Mouse (Mus musculus): Measurements from ENCODE around the gene Asic1. TPM values are rescaled to one million over a fixed set of nuclear protein-coding genes. Genes with fewer than 3 reads are reported as not detected.
"Not testable (repeated sequence)": the region's sequence is repeated elsewhere in the genome, so short reads cannot be mapped to it uniquely, and the experiment has no call there.

Gene Asic1
- total RNA-seq, 2 experiments from 2014 or later = not detected

- ATAC-seq (replicated peaks; ENCODE audit: poor library complexity, severe bottlenecking) = no peak
Measured at GRCm38 (mm10) chr15:99716814-99717213, 46.6 kb downstream of the Asic1 start.

GRCm38 (mm10) chr15:99717386-99718334 is 47.5 kb downstream of the Asic1 start, which contains the start of gene Gpd1:
Gene Gpd1 (plus strand): TSS chr15:99717515.
- ATAC-seq (replicated peaks; ENCODE audit: poor library complexity, severe bottlenecking) = peak; percentile 40

- no peak for ATAC-seq (replicated peaks; ENCODE audit: poor library complexity, severe bottlenecking)
Measured at GRCm38 (mm10) chr15:99718461-99719021, 48.4 kb downstream of the Asic1 start.

- no peak for ATAC-seq (replicated peaks; ENCODE audit: poor library complexity, severe bottlenecking)
Measured at GRCm38 (mm10) chr15:99719865-99720264, 49.7 kb downstream of the Asic1 start.

- ATAC-seq (replicated peaks; ENCODE audit: poor library complexity, severe bottlenecking) = no peak
Measured at GRCm38 (mm10) chr15:99721921-99722743, 52.0 kb downstream of the Asic1 start.

- no peak for ATAC-seq (replicated peaks; ENCODE audit: poor library complexity, severe bottlenecking)
Measured at GRCm38 (mm10) chr15:99723120-99723514, 52.9 kb downstream of the Asic1 start.

- peak; percentile 18 for ATAC-seq (replicated peaks; ENCODE audit: poor library complexity, severe bottlenecking)
Measured at GRCm38 (mm10) chr15:99723515-99724291, 53.5 kb downstream of the Asic1 start.

GRCm38 (mm10) chr15:99724292-99725021 is 54.3 kb downstream of the Asic1 start:
- ATAC-seq (replicated peaks; ENCODE audit: poor library complexity, severe bottlenecking) = peak; percentile 18

GRCm38 (mm10) chr15:99725341-99726155 is 55.4 kb downstream of the Asic1 start, which contains the start of gene Cox14:
Gene Cox14 (plus strand): TSS chr15:99725618.
- peak; percentile 87 for ATAC-seq (replicated peaks; ENCODE audit: poor library complexity, severe bottlenecking)

GRCm38 (mm10) chr15:99726549-99726948 is 56.4 kb downstream of the Asic1 start:
- no peak for ATAC-seq (replicated peaks; ENCODE audit: poor library complexity, severe bottlenecking)

GRCm38 (mm10) chr15:99727039-99727438 is 56.9 kb downstream of the Asic1 start:
- not testable (repeated sequence) for ATAC-seq (replicated peaks; ENCODE audit: poor library complexity, severe bottlenecking)

- ATAC-seq (replicated peaks; ENCODE audit: poor library complexity, severe bottlenecking) = no peak
Measured at GRCm38 (mm10) chr15:99727525-99727924, 57.4 kb downstream of the Asic1 start.

GRCm38 (mm10) chr15:99728211-99728610 is 58.0 kb downstream of the Asic1 start:
- ATAC-seq (replicated peaks; ENCODE audit: poor library complexity, severe bottlenecking) = no peak

- ATAC-seq (replicated peaks; ENCODE audit: poor library complexity, severe bottlenecking) = no peak
Measured at GRCm38 (mm10) chr15:99729056-99729783, 59.1 kb downstream of the Asic1 start.

- ATAC-seq (replicated peaks; ENCODE audit: poor library complexity, severe bottlenecking) = no peak
Measured at GRCm38 (mm10) chr15:99731167-99731566, 61.0 kb downstream of the Asic1 start.

- no peak for ATAC-seq (replicated peaks; ENCODE audit: poor library complexity, severe bottlenecking)
Measured at GRCm38 (mm10) chr15:99731678-99732077, 61.5 kb downstream of the Asic1 start.

GRCm38 (mm10) chr15:99733186-99733585 is 63.0 kb downstream of the Asic1 start:
- no peak for ATAC-seq (replicated peaks; ENCODE audit: poor library complexity, severe bottlenecking)

- ATAC-seq (replicated peaks; ENCODE audit: poor library complexity, severe bottlenecking) = no peak
Measured at GRCm38 (mm10) chr15:99735631-99736030, 65.5 kb downstream of the Asic1 start.

Data from granulocyte monocyte progenitor cell, adult 5-6 weeks (primary cell).